Mouse (Mus musculus): ENCODE data around the gene Rho.
A peak's percentile ranks its signal among the peaks of the same experiment; 100 is the strongest.

Gene Rho

GRCm38 (mm10) chr6:115915601-115916445 is 15.7 kb upstream of the Rho start:
- no peak for DNase-seq

GRCm38 (mm10) chr6:115916611-115917010 is 14.9 kb upstream of the Rho start:
- no peak for DNase-seq

- DNase-seq, result no peak
Measured at GRCm38 (mm10) chr6:115918615-115919014, 12.9 kb upstream of the Rho start.

- DNase-seq, result no peak
Measured at GRCm38 (mm10) chr6:115919876-115920275, 11.7 kb upstream of the Rho start.

GRCm38 (mm10) chr6:115924829-115925228 is 6.7 kb upstream of the Rho start:
- peak; percentile 24 for DNase-seq

GRCm38 (mm10) chr6:115926416-115926815 is 5.1 kb upstream of the Rho start:
- DNase-seq, result no peak

- no peak for DNase-seq
Measured at GRCm38 (mm10) chr6:115927292-115928242, 4.0 kb upstream of the Rho start.

- DNase-seq, result no peak
Measured at GRCm38 (mm10) chr6:115930018-115930417, 1.5 kb upstream of the Rho start.

GRCm38 (mm10) chr6:115932391-115932790 is 843 bp downstream of the Rho start:
- no peak for DNase-seq

GRCm38 (mm10) chr6:115935544-115935943 is 4.0 kb downstream of the Rho start:
- no peak for DNase-seq

- DNase-seq, result no peak
Measured at GRCm38 (mm10) chr6:115938011-115938410, 6.5 kb downstream of the Rho start.

- DNase-seq, result no peak
Measured at GRCm38 (mm10) chr6:115938798-115939197, 7.2 kb downstream of the Rho start.

- no peak for DNase-seq
Measured at GRCm38 (mm10) chr6:115940603-115941002, 9.1 kb downstream of the Rho start.

- no peak for DNase-seq
Measured at GRCm38 (mm10) chr6:115941128-115941527, 9.6 kb downstream of the Rho start.

GRCm38 (mm10) chr6:115943498-115944427 is 12.2 kb downstream of the Rho start:
- DNase-seq, result no peak

GRCm38 (mm10) chr6:115944638-115945037 is 13.1 kb downstream of the Rho start, which contains the start of gene H1foo:
Gene H1foo, plus strand, starts transcription at chr6:115944938.
- DNase-seq, result no peak

- DNase-seq, result no peak
Measured at GRCm38 (mm10) chr6:115945633-115946032, 14.1 kb downstream of the Rho start.

- no peak for DNase-seq
Measured at GRCm38 (mm10) chr6:115946389-115946788, 14.8 kb downstream of the Rho start.

GRCm38 (mm10) chr6:115954506-115955074 is 23.0 kb downstream of the Rho start:
- DNase-seq, result no peak

- no peak for DNase-seq
Measured at GRCm38 (mm10) chr6:115955169-115955568, 23.6 kb downstream of the Rho start.

GRCm38 (mm10) chr6:115955664-115956063 is 24.1 kb downstream of the Rho start:
- DNase-seq, result no peak

GRCm38 (mm10) chr6:115956418-115956921 is 24.9 kb downstream of the Rho start:
- DNase-seq, result no peak
